Mouse (Mus musculus) bone marrow, adult 2 months (tissue): ENCODE measurements around the gene Lrp10.

ENCODE experiments used
- CTCF ChIP-seq: fragments of 200-500 bp; IDR thresholded peaks from 2 replicates; pipeline ENCODE4 v1.5.1; 2011; ENCODE audit warnings: low read length, control low read depth; ENCODE audit not compliant: control insufficient read depth, insufficient read depth
- POLR2A ChIP-seq: fragments of 200-500 bp; IDR thresholded peaks from 2 replicates; pipeline ENCODE4 v1.6.1; 2011; ENCODE audit warnings: low read depth, mild to moderate bottlenecking, control low read depth, low read length, borderline replicate concordance; ENCODE audit not compliant: control insufficient read depth

- no peak for TF ChIP-seq CTCF
- TF ChIP-seq POLR2A: no peak
These were observed 47.6 kb upstream of the Lrp10 start for GRCm38 (mm10) chr14:54416229-54416775.
